Mouse (Mus musculus): ENCODE data around the gene Pik3ip1. TPM values are rescaled to one million over a fixed set of nuclear protein-coding genes. Genes with fewer than 3 reads are reported as not detected.
A peak's percentile ranks its signal among the peaks of the same experiment; 100 is the strongest.

Gene Pik3ip1
- 1.4 and 3.8 TPM in 2 replicates for polyA plus RNA-seq (2012; ENCODE audit: insufficient read depth, insufficient read length, missing spikeins)

DNA sequence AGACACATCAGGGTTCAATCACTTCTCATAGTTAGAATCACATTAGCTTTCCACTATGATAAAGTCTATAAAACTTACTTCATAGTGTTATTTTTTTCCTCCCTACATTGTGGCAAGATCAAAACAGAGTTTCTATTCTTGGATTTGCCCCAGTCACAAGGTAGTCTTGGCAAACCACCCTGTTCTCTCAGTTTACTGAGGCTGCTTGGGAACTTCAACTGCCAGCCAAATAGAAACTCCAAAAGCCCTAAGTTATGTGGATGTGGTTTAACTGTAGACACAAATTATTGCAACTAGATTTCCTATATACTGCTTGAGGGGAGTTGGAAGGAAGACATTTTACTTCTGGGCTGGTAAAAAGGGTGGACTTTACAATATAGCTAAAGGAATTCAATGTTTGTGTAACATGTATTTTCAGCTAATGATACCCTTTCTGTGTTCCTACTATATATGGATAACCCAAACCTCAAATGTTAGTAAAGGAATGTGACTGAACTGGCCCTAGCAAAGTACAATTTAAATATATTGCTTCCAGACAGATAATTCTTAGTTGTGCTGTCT lies at the start of gene Pik3ip1:
TSS of gene Pik3ip1 (plus strand) at position 511 of the 561 bp plus-strand sequence.
- H3K27ac ChIP-seq (replicated peaks; ENCODE audit: low read depth, low read length), result peak within 1 kb of the TSS; percentile 60
- H3K4me1 ChIP-seq (ENCODE audit: control insufficient read depth, insufficient read depth, insufficient read length, low read length), result peaks cover 16% of the 10 kb centered on the region
- H3K4me3 ChIP-seq (ENCODE audit: insufficient read depth, low read depth, low read length), result peak within 1 kb of the TSS; percentile 61

GRCm38 (mm10) chr11:3282887-3283286 lies 47.3 kb upstream of the Pik3ip1 start:
- H3K27ac ChIP-seq (replicated peaks; ENCODE audit: low read depth, low read length), result no peak overlapping the region
- no peaks in the 10 kb centered on the region for H3K4me1 ChIP-seq (ENCODE audit: control insufficient read depth, insufficient read depth, insufficient read length, low read length)
- H3K4me3 ChIP-seq (ENCODE audit: insufficient read depth, low read depth, low read length), result no peak overlapping the region

GRCm38 (mm10) chr11:3283645-3284044 lies 46.6 kb upstream of the Pik3ip1 start:
- Histone ChIP-seq H3K4me3 (ENCODE audit: insufficient read depth, low read depth, low read length) (no peak overlapping the region), H3K4me1 (ENCODE audit: control insufficient read depth, insufficient read depth, insufficient read length, low read length) (no peaks in the 10 kb centered on the region), H3K27ac (replicated peaks; ENCODE audit: low read depth, low read length) (no peak overlapping the region)

GRCm38 (mm10) chr11:3285940-3286339 lies 44.3 kb upstream of the Pik3ip1 start:
- no peaks in the 10 kb centered on the region for H3K4me1 ChIP-seq (ENCODE audit: control insufficient read depth, insufficient read depth, insufficient read length, low read length)
- no peak overlapping the region for H3K27ac ChIP-seq (replicated peaks; ENCODE audit: low read depth, low read length)
- H3K4me3 ChIP-seq (ENCODE audit: insufficient read depth, low read depth, low read length), result no peak overlapping the region

DNA sequence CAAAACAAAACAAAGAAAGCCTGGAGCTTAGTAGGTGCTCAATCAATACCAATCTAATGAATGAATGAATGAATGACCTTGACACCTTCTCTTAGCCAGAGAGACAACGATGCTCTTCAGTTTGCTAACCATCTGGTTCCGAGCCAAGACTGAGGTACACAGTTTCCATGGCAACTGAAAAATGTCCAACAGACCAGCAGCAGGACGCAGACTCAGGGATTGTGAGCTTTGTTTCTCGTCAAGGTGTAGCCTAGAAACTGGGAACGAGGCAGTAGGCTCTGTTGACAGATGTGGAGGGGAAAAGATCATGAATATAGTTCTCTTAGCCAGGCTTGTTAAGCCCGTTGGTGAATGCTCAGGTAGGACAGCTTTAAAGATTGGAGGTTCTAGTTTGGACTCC lies 43.1 kb upstream of the Pik3ip1 start:
- Histone ChIP-seq H3K4me1 (ENCODE audit: control insufficient read depth, insufficient read depth, insufficient read length, low read length) (peaks cover 6% of the 10 kb centered on the region; the same call in 1 of the 2 replicates), H3K4me3 (ENCODE audit: insufficient read depth, low read depth, low read length) (no peak overlapping the region), H3K27ac (replicated peaks; ENCODE audit: low read depth, low read length) (no peak overlapping the region)

DNA sequence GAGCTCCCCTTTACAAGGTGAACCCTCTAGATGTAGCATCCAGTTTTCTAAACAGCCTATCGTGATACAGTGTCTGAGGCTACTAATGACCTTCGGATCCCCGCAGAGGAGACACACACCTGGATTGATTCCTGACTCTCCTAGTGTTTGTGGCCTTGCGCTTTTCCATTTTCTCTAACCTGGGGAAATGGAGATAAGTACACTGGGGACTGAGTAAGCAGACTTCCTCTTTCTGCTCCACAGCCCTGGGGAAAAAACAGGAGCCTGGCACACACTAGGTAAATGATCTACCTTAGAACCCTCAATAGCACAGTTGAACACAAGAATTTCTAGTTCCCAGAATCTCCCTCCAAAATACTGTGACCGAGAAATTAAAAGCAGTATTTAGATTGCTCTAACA lies 42.3 kb upstream of the Pik3ip1 start:
- H3K4me3 ChIP-seq (ENCODE audit: insufficient read depth, low read depth, low read length), result peak overlapping the region; percentile 67; the same call in 1 of the 2 replicates
- peaks cover 13% of the 10 kb centered on the region for H3K4me1 ChIP-seq (ENCODE audit: control insufficient read depth, insufficient read depth, insufficient read length, low read length)
- no peak overlapping the region for H3K27ac ChIP-seq (replicated peaks; ENCODE audit: low read depth, low read length)

- peak within 1 kb of the TSS; percentile 98 for H3K4me3 ChIP-seq (ENCODE audit: insufficient read depth, low read depth, low read length)
- peak within 1 kb of the TSS; percentile 89 for H3K27ac ChIP-seq (replicated peaks; ENCODE audit: low read depth, low read length)
- peaks cover 18% of the 10 kb centered on the region for H3K4me1 ChIP-seq (ENCODE audit: control insufficient read depth, insufficient read depth, insufficient read length, low read length)
Measured at GRCm38 (mm10) chr11:3288521-3289301, 41.5 kb upstream of the Pik3ip1 start, which contains the start of gene Patz1. Gene Patz1, plus strand, starts transcription at chr11:3288874.

- Histone ChIP-seq H3K4me1 (ENCODE audit: control insufficient read depth, insufficient read depth, insufficient read length, low read length) (peaks cover 18% of the 10 kb centered on the region), H3K27ac (replicated peaks; ENCODE audit: low read depth, low read length) (peak overlapping the region; percentile 89), H3K4me3 (ENCODE audit: insufficient read depth, low read depth, low read length) (peak overlapping the region; percentile 98)
Measured at GRCm38 (mm10) chr11:3289302-3289802, 40.8 kb upstream of the Pik3ip1 start.

- Histone ChIP-seq H3K4me3 (ENCODE audit: insufficient read depth, low read depth, low read length) (peak overlapping the region; percentile 98), H3K4me1 (ENCODE audit: control insufficient read depth, insufficient read depth, insufficient read length, low read length) (peaks cover 18% of the 10 kb centered on the region), H3K27ac (replicated peaks; ENCODE audit: low read depth, low read length) (peak overlapping the region; percentile 89)
Measured at GRCm38 (mm10) chr11:3289803-3290639, 40.2 kb upstream of the Pik3ip1 start.

DNA sequence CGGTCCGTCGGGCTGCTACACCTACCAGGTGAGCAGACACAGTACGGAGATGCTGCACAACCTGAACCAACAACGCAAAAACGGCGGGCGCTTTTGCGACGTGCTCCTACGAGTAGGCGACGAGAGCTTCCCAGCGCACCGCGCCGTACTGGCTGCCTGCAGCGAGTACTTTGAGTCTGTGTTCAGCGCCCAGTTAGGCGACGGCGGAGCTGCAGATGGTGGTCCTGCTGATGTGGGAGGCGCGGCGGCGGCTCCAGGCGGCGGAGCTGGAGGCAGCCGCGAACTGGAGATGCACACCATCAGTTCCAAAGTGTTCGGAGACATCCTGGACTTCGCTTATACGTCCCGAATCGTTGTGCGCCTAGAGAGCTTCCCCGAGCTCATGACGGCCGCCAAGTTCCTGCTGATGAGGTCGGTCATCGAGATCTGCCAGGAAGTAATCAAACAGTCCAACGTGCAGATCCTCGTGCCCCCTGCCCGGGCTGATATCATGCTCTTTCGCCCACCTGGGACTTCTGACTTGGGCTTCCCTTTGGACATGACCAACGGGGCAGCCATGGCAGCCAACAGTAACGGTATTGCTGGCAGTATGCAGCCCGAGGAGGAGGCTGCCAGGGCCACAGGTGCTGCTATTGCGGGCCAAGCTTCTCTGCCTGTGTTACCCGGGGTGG lies 39.4 kb upstream of the Pik3ip1 start:
- H3K27ac ChIP-seq (replicated peaks; ENCODE audit: low read depth, low read length), result no peak overlapping the region
- peaks cover 18% of the 10 kb centered on the region for H3K4me1 ChIP-seq (ENCODE audit: control insufficient read depth, insufficient read depth, insufficient read length, low read length)
- peak overlapping the region; percentile 98 for H3K4me3 ChIP-seq (ENCODE audit: insufficient read depth, low read depth, low read length)

DNA sequence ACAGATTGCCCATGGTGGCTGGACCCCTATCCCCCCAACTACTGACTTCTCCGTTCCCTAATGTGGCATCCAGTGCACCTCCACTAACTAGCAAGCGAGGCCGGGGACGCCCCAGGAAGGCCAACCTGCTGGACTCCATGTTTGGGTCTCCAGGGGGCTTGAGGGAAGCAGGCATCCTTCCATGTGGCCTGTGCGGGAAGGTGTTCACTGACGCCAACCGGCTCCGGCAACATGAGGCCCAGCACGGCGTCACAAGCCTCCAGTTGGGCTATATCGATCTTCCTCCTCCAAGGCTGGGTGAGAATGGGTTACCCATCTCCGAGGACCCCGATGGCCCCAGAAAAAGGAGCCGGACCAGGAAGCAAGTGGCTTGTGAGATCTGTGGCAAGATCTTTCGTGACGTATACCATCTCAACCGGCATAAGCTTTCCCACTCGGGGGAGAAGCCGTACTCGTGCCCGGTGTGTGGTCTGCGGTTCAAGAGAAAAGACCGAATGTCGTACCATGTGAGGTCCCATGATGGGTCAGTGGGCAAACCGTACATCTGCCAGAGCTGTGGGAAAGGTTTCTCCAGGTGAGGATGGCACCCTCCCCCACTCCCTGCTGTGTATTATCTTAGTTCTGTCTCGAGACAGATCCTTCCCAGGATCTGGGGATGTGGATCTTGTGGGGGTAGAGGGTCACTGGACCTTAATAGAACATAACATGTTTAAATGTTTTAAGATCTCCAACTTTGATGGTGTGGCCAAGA lies 38.7 kb upstream of the Pik3ip1 start:
- Histone ChIP-seq H3K4me1 (ENCODE audit: control insufficient read depth, insufficient read depth, insufficient read length, low read length) (peaks cover 18% of the 10 kb centered on the region), H3K27ac (replicated peaks; ENCODE audit: low read depth, low read length) (no peak overlapping the region), H3K4me3 (ENCODE audit: insufficient read depth, low read depth, low read length) (peak overlapping the region; percentile 98)

DNA sequence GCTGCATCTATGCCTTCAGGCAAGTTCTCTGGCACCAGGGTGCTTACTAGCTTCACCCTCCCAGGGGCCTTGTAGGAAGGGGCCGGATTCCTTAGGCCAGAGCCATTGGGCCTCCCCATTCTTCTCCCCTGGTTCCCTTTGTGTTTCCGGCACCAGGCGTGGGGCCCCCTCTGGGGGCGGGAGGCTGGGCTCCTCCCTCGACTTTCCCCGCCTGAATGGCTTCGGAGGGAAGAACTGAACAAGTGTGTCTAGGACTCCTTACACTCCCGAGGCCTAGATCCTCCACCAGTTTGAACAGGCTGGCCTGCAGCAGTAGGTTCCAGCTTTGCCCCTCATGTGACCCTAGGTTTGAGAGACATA lies 38.2 kb upstream of the Pik3ip1 start:
- Histone ChIP-seq H3K4me3 (ENCODE audit: insufficient read depth, low read depth, low read length) (peak overlapping the region; percentile 98), H3K27ac (replicated peaks; ENCODE audit: low read depth, low read length) (no peak overlapping the region), H3K4me1 (ENCODE audit: control insufficient read depth, insufficient read depth, insufficient read length, low read length) (peaks cover 18% of the 10 kb centered on the region)

DNA sequence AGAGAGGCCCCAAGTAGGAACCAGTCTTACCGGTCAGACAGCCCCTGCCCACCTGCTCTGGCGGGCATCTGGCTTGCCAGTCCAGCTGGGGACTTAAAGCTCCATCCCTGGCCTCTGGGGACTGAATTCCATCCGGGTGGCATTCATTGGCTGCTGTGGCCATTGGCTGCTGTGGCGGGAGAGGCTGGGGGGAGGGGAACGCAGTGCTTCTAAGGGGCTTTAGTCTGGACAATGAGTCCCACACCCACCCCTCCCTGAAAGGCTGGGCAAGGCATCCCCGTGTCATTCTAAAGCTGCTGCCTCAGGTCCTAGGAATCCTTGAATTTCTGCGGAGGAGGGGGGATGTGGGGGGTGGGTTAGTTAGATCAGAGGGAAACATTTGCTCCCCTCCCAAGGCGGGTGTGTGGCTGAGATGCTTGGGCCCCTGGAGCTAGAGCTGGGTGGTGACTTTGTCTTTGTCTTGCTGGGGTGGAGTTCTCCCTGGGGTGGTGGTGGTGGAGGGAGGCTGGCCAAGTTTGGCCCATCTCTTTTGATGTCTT lies 37.4 kb upstream of the Pik3ip1 start:
- Histone ChIP-seq H3K27ac (replicated peaks; ENCODE audit: low read depth, low read length) (no peak overlapping the region), H3K4me3 (ENCODE audit: insufficient read depth, low read depth, low read length) (no peak overlapping the region), H3K4me1 (ENCODE audit: control insufficient read depth, insufficient read depth, insufficient read length, low read length) (peaks cover 18% of the 10 kb centered on the region)

DNA sequence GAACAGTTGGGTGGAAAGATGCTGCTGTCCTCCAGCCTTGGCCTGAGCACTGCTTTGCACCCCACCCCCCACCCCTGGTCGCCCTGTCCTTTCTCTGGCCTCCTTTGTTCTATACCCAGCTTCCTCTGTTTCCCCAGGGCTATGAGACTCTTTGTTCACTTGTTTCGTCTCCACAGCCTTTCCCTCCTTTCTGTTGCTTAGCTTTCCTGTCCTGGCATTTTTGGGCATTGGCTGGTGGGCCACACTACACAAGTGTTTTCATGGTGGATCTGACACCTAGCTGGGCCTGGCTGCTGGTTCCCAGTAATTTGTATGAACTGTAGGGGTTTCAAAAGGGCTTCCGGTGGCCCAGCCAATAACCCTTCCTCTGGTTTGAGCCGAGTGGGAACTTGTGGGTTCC lies 36.8 kb upstream of the Pik3ip1 start:
- H3K4me1 ChIP-seq (ENCODE audit: control insufficient read depth, insufficient read depth, insufficient read length, low read length), result peaks cover 18% of the 10 kb centered on the region
- H3K4me3 ChIP-seq (ENCODE audit: insufficient read depth, low read depth, low read length), result no peak overlapping the region
- H3K27ac ChIP-seq (replicated peaks; ENCODE audit: low read depth, low read length), result no peak overlapping the region
